Mouse (Mus musculus): ENCODE results near the gene Asic2. TPM values are rescaled to one million over a fixed set of nuclear protein-coding genes. Genes with fewer than 3 reads are reported as not detected.

The Asic2 gene
- total and polyA plus RNA-seq, 2 experiments from 2014 or later, result 19.8 to 60.2 TPM

DNA sequence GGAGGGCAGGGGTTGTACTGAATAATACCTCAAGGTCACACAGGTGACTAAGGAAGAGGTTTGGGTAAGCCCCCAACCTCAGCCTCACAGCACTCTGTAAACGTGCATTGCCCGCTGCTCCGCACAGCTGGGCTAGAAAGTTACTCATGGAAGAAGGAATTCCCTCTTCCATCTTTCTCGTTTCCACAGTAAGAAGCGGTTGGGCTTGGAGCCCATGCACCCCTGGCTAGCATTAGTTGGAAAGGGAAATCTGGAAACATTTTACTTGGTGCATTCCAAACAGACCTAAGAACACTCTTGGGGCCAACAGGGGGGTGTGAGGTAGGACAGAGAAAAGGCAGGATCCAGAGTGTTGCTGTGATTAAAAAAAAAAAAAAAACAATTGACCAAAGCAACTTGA, 203.0 kb downstream of the Asic2 start:
- no peak overlapping the region for H3K27ac ChIP-seq (ENCODE audit: low read depth, low read length)
- H3K27me3 ChIP-seq (ENCODE audit: insufficient read depth, low read length), result no peaks in the 10 kb centered on the region
- H3K36me3 ChIP-seq (ENCODE audit: insufficient read depth, low read length), result no peaks in the 10 kb centered on the region
- no peaks in the 10 kb centered on the region; the same call in 1 of the 2 replicates for H3K4me1 ChIP-seq (ENCODE audit: insufficient read depth, low read length)
- no peak for TF ChIP-seq CTCF (IDR thresholded peaks at IDR 0.05)
- H3K9ac ChIP-seq (replicated peaks; ENCODE audit: low read length, poor library complexity, severe bottlenecking), result no peak overlapping the region
- no peak overlapping the region for H3K4me3 ChIP-seq (ENCODE audit: low read depth, low read length)
- DNase-seq (ENCODE audit: low spot score) (no peak), ATAC-seq (ENCODE audit: low FRiP score) (no peak)
- WGBS, result 72% methylated on average over 5 of the region's 5 CpGs
- H3K9me3 ChIP-seq (ENCODE audit: low read length), result no peaks in the 10 kb centered on the region
- H3K4me2 ChIP-seq (ENCODE audit: low read depth, low read length, poor library complexity, severe bottlenecking), result no peak overlapping the region

DNA sequence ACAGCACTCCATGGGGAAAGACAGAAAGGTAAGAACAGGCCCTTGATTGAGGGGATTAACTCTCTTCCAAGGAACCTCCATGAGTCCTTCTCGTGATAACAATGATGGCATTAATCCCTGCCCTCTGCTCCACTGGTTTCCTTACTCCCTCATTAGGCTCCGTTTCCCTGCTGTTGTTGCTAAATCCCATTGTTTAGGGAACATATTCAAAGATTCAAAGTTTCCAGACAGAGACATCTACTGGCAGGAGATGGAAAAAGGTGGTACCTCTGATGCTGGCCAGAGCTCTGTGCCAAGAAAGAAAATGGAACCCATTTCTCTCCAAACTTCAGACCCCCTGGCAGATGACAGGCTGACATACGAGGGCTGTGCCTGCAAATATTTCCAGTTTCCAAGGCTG, 203.5 kb downstream of the Asic2 start:
- H3K27me3 ChIP-seq (ENCODE audit: insufficient read depth, low read length), result no peaks in the 10 kb centered on the region
- no peaks in the 10 kb centered on the region; the same call in 1 of the 2 replicates for H3K4me1 ChIP-seq (ENCODE audit: insufficient read depth, low read length)
- no peak overlapping the region for H3K9ac ChIP-seq (replicated peaks; ENCODE audit: low read length, poor library complexity, severe bottlenecking)
- H3K27ac ChIP-seq (ENCODE audit: low read depth, low read length), result no peak overlapping the region
- no peaks in the 10 kb centered on the region for H3K36me3 ChIP-seq (ENCODE audit: insufficient read depth, low read length)
- ATAC-seq (ENCODE audit: low FRiP score), result no peak
- DNase-seq (ENCODE audit: low spot score), result peak; percentile 54
- no peaks in the 10 kb centered on the region for H3K9me3 ChIP-seq (ENCODE audit: low read length)
- H3K4me3 ChIP-seq (ENCODE audit: low read depth, low read length), result no peak overlapping the region
- peak; percentile 54; the same call in 1 of the 2 replicates for TF ChIP-seq CTCF (IDR thresholded peaks at IDR 0.05)
- WGBS, result 18% methylated on average over 3 of the region's 3 CpGs
- H3K4me2 ChIP-seq (ENCODE audit: low read depth, low read length, poor library complexity, severe bottlenecking), result no peak overlapping the region

DNA sequence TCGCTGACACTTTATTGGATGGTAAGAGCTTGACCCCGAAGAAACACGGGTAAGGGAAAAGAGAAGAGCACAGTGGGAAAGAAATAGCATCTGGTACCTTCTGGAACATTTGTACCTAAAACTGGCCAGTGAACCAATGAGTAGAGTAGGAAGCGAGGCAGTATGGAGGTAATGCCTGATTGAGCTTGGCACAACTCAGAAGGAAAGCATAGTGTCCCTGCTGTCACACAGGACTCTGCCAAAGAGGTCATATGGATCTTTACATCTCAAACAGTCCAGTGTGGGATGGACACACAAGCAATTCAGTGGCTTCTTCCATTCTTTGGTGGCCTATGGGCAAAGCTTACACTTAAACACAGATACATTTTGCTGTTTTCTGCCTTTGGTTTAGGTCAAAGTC, 211.0 kb downstream of the Asic2 start:
- Histone ChIP-seq H3K9ac (replicated peaks; ENCODE audit: low read length, poor library complexity, severe bottlenecking) (no peak overlapping the region), H3K4me2 (ENCODE audit: low read depth, low read length, poor library complexity, severe bottlenecking) (no peak overlapping the region), H3K27ac (ENCODE audit: low read depth, low read length) (no peak overlapping the region), H3K27me3 (ENCODE audit: insufficient read depth, low read length) (no peaks in the 10 kb centered on the region), H3K9me3 (ENCODE audit: low read length) (0 out of 2 replicates have a peak, but pooled peaks cover 5% of the 10 kb centered on the region), H3K4me1 (ENCODE audit: insufficient read depth, low read length) (no peaks in the 10 kb centered on the region), H3K36me3 (ENCODE audit: insufficient read depth, low read length) (no peaks in the 10 kb centered on the region), H3K4me3 (ENCODE audit: low read depth, low read length) (no peak overlapping the region)
- ATAC-seq (ENCODE audit: low FRiP score) (no peak), DNase-seq (ENCODE audit: low spot score) (no peak)
- TF ChIP-seq CTCF (IDR thresholded peaks at IDR 0.05), result no peak
- WGBS, result 76% methylated on average over 4 of the region's 4 CpGs

DNA sequence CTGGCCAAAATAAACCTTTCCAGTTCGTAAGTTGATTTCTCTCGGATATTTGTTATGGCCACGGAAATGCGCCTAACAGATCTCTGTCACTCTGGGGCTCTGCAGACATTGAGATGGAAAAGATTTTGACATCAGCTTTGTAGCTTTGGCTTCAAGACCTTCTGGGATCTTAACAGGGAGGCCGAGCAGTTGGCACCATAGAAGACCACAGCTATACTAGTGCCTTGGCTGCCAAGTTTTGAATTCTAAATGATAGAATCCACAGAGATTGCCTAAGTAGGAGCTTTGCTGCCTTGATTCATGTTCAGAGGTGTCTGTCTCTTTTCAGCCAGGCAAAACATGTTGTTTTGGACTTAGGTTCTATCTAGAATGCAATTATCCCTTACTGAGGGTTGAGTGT, 217.4 kb downstream of the Asic2 start:
- no peak overlapping the region for H3K9ac ChIP-seq (replicated peaks; ENCODE audit: low read length, poor library complexity, severe bottlenecking)
- no peak for TF ChIP-seq CTCF (IDR thresholded peaks at IDR 0.05)
- H3K27ac ChIP-seq (ENCODE audit: low read depth, low read length), result no peak overlapping the region
- ATAC-seq (ENCODE audit: low FRiP score) (no peak), DNase-seq (ENCODE audit: low spot score) (no peak)
- no peak overlapping the region for H3K4me3 ChIP-seq (ENCODE audit: low read depth, low read length)
- no peak overlapping the region for H3K4me2 ChIP-seq (ENCODE audit: low read depth, low read length, poor library complexity, severe bottlenecking)
- no peaks in the 10 kb centered on the region for H3K4me1 ChIP-seq (ENCODE audit: insufficient read depth, low read length)
- no peaks in the 10 kb centered on the region for H3K9me3 ChIP-seq (ENCODE audit: low read length)
- no peaks in the 10 kb centered on the region for H3K36me3 ChIP-seq (ENCODE audit: insufficient read depth, low read length)
- 91% methylated on average over 5 of the region's 5 CpGs for WGBS
- H3K27me3 ChIP-seq (ENCODE audit: insufficient read depth, low read length), result no peaks in the 10 kb centered on the region

DNA sequence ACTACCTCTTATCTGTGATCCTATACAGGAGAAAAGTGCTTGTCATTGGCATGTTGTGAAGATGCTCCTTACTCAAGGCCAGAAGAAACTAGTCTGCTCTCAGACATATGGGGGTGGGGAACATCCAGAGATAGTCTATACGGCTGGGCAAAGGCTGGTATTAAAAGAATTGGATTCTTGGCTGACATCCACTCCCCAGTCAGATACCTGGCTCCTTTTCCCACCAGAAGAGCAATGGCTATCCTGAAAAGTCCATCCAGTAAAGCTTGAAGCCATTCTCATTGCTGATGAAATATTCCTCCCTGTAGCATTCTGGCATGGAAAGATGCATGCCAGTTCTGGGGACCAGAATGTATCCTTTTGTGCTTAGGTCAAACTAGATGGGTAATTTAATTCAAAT, 218.2 kb downstream of the Asic2 start:
- ATAC-seq (ENCODE audit: low FRiP score), result no peak
- Histone ChIP-seq H3K27ac (ENCODE audit: low read depth, low read length) (no peak overlapping the region), H3K4me2 (ENCODE audit: low read depth, low read length, poor library complexity, severe bottlenecking) (no peak overlapping the region), H3K9ac (replicated peaks; ENCODE audit: low read length, poor library complexity, severe bottlenecking) (no peak overlapping the region), H3K36me3 (ENCODE audit: insufficient read depth, low read length) (no peaks in the 10 kb centered on the region), H3K4me3 (ENCODE audit: low read depth, low read length) (no peak overlapping the region), H3K4me1 (ENCODE audit: insufficient read depth, low read length) (no peaks in the 10 kb centered on the region), H3K27me3 (ENCODE audit: insufficient read depth, low read length) (no peaks in the 10 kb centered on the region), H3K9me3 (ENCODE audit: low read length) (no peaks in the 10 kb centered on the region)
- DNase-seq (ENCODE audit: low spot score), result no peak
- 82% methylated on average over 1 of the region's 1 CpGs for WGBS
- TF ChIP-seq CTCF (IDR thresholded peaks at IDR 0.05), result no peak

DNA sequence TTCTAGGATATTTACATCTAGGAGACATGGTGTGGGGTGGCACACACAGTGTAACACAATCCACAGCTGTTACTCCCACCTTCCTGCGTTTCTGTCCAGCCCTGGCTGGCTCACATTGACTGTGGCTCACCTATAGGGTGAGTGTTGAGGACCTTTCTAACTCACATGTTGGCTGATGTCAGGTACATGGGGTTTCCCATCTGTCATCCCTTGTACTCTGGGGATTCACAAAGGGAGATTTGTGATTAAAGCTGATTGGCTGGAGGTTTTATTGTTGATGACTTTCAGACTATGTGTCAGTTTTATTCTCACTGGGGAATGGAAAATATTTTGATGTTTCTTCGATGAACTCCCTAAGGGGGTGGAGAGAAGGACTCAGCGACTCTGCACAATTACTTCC, 229.3 kb downstream of the Asic2 start:
- no peaks in the 10 kb centered on the region for H3K27me3 ChIP-seq (ENCODE audit: insufficient read depth, low read length)
- H3K4me3 ChIP-seq (ENCODE audit: low read depth, low read length), result no peak overlapping the region
- H3K9me3 ChIP-seq (ENCODE audit: low read length), result no peaks in the 10 kb centered on the region
- ATAC-seq (ENCODE audit: low FRiP score) (no peak), DNase-seq (ENCODE audit: low spot score) (no peak)
- peaks cover 5% of the 10 kb centered on the region; the same call in 1 of the 2 replicates for H3K4me1 ChIP-seq (ENCODE audit: insufficient read depth, low read length)
- 69% methylated on average over 3 of the region's 3 CpGs for WGBS
- no peaks in the 10 kb centered on the region for H3K36me3 ChIP-seq (ENCODE audit: insufficient read depth, low read length)
- no peak overlapping the region for H3K9ac ChIP-seq (replicated peaks; ENCODE audit: low read length, poor library complexity, severe bottlenecking)
- TF ChIP-seq CTCF (IDR thresholded peaks at IDR 0.05), result no peak
- no peak overlapping the region for H3K4me2 ChIP-seq (ENCODE audit: low read depth, low read length, poor library complexity, severe bottlenecking)
- no peak overlapping the region for H3K27ac ChIP-seq (ENCODE audit: low read depth, low read length)

All from midbrain, postnatal 0 days (tissue).